Mouse (Mus musculus) CH12.LX (cell line): ENCODE measurements around the gene Eml3. TPM values are rescaled to one million over a fixed set of nuclear protein-coding genes. Genes with fewer than 3 reads are reported as not detected.
A peak's percentile ranks its signal among the peaks of the same experiment; 100 is the strongest.

Source experiments
- DNase-seq: peaks from one replicate; pipeline ENCODE4 v3.0.0-alpha.2; 2013; ENCODE audit errors: extremely low read depth
- H3K27ac ChIP-seq: 2 replicates; pipeline ENCODE4 v1.5.1; 2012; ENCODE audit warnings: low read depth, mild to moderate bottlenecking, control low read depth, moderate library complexity; ENCODE audit not compliant: insufficient read depth
- H3K27me3 ChIP-seq: replicated peaks from 2 replicates; pipeline ENCODE3; 2012; ENCODE audit warnings: inconsistent platforms
- H3K36me3 ChIP-seq, 2 experiments: replicated peaks in 1 of 2; 2 replicates each; pipeline versions ENCODE3 to v1.6.1; 2012; ENCODE audit warnings: inconsistent platforms in 1 of 2, low read length in 1 of 2, mild to moderate bottlenecking in 1 of 2, mixed read lengths in 1 of 2, moderate library complexity in 1 of 2; ENCODE audit not compliant: control insufficient read depth in 1 of 2, insufficient read depth in 1 of 2
- H3K4me1 ChIP-seq, 2 experiments: 2 replicates each; pipeline ENCODE4 v1.6.1; 2012; ENCODE audit warnings: inconsistent platforms in 1 of 2, moderate library complexity in 1 of 2; ENCODE audit not compliant: insufficient read depth in 2 of 2, control insufficient read depth in 1 of 2
- H3K4me2 ChIP-seq: 2 replicates; pipeline ENCODE4 v1.6.1; 2012; ENCODE audit warnings: low read depth, mild to moderate bottlenecking, control low read depth; ENCODE audit not compliant: poor library complexity, insufficient read depth, severe bottlenecking
- H3K4me3 ChIP-seq, 3 experiments: fragments of 150-350 bp in 1 of 3; sonication (generic) in 1 of 3; replicated peaks in 1 of 3; 2 replicates each; pipeline versions ENCODE3 to v1.5.1; 2011 to 2012; ENCODE audit warnings: low read depth in 2 of 3, low read length in 2 of 3, mild to moderate bottlenecking in 2 of 3, moderate library complexity in 2 of 3, control low read depth in 1 of 3, improper control_type of control experiment in 1 of 3, inconsistent platforms in 1 of 3, mixed read lengths in 1 of 3; ENCODE audit not compliant: poor library complexity in 1 of 3
- H3K79me2 ChIP-seq: replicated peaks from 2 replicates; pipeline ENCODE4 v1.6.1; 2012; ENCODE audit warnings: mild to moderate bottlenecking, moderate library complexity; ENCODE audit not compliant: control insufficient read depth, poor library complexity, insufficient read depth, severe bottlenecking; ENCODE audit errors: extremely low read depth
- H3K9ac ChIP-seq: 2 replicates; pipeline ENCODE4 v1.6.1; 2012; ENCODE audit warnings: low read depth, mild to moderate bottlenecking, control low read depth, moderate library complexity; ENCODE audit not compliant: insufficient read depth
- H3K9me3 ChIP-seq: replicated peaks from 2 replicates; pipeline ENCODE3; 2012; ENCODE audit warnings: low read length, inconsistent platforms, mixed read lengths
- BHLHE40 ChIP-seq: IDR thresholded peaks from 2 replicates; pipeline ENCODE4 v1.6.1; 2011; ENCODE audit warnings: mild to moderate bottlenecking, low read depth, low read length, improper control_type of control experiment
- CHD1 ChIP-seq: IDR thresholded peaks from 2 replicates; pipeline ENCODE4 v1.6.1; 2012; ENCODE audit warnings: low read depth, low read length, improper control_type of control experiment, inconsistent platforms
- CHD2 ChIP-seq: IDR thresholded peaks from 2 replicates; pipeline ENCODE4 v1.6.1; 2011; ENCODE audit warnings: low read length, improper control_type of control experiment
- CTCF ChIP-seq, 2 experiments: IDR thresholded peaks in 1 of 2; conservative IDR thresholded peaks in 1 of 2; 2 replicates each; pipeline ENCODE4 v1.5.1; 2011 to 2012; ENCODE audit warnings: low read depth in 2 of 2, low read length in 2 of 2, improper control_type of control experiment in 1 of 2, inconsistent platforms in 1 of 2, mild to moderate bottlenecking in 1 of 2, moderate library complexity in 1 of 2
- E2F4 ChIP-seq: IDR thresholded peaks from 2 replicates; pipeline ENCODE4 v1.6.1; 2011; ENCODE audit warnings: low read depth, low read length, improper control_type of control experiment; ENCODE audit not compliant: insufficient replicate concordance
- ELF1 ChIP-seq: IDR thresholded peaks from 2 replicates; pipeline ENCODE4 v1.6.1; 2014; ENCODE audit warnings: low read depth, mild to moderate bottlenecking, inconsistent platforms, low read length, improper control_type of control experiment
- EP300 ChIP-seq: IDR thresholded peaks from 2 replicates; pipeline ENCODE4 v1.6.1; 2011; ENCODE audit warnings: low read length, improper control_type of control experiment
- ETS1 ChIP-seq: conservative IDR thresholded peaks from 2 replicates; pipeline ENCODE4 v1.6.1; 2012; ENCODE audit warnings: low read depth, mild to moderate bottlenecking, inconsistent platforms, low read length, improper control_type of control experiment, moderate library complexity
- GABPA ChIP-seq: IDR thresholded peaks from 2 replicates; pipeline ENCODE4 v1.6.1; 2012; ENCODE audit warnings: low read depth, low read length, improper control_type of control experiment, inconsistent platforms; ENCODE audit not compliant: insufficient replicate concordance
- HCFC1 ChIP-seq: IDR thresholded peaks from 2 replicates; pipeline ENCODE4 v1.6.1; 2012; ENCODE audit warnings: low read depth, mild to moderate bottlenecking, inconsistent platforms, low read length, improper control_type of control experiment
- IRF4 ChIP-seq: IDR thresholded peaks from 2 replicates; pipeline ENCODE4 v1.6.1; 2014; ENCODE audit warnings: low read depth, mild to moderate bottlenecking, inconsistent platforms, low read length, improper control_type of control experiment
- JUN ChIP-seq: IDR thresholded peaks from 2 replicates; pipeline ENCODE4 v1.6.1; 2011; ENCODE audit warnings: low read depth, mild to moderate bottlenecking, low read length, improper control_type of control experiment, moderate library complexity; ENCODE audit not compliant: insufficient read depth
- JUND ChIP-seq: conservative IDR thresholded peaks from 2 replicates; pipeline ENCODE4 v1.6.1; 2011; ENCODE audit warnings: low read depth, low read length, improper control_type of control experiment
- KAT2A ChIP-seq: IDR thresholded peaks from 2 replicates; pipeline ENCODE4 v1.6.1; 2012; ENCODE audit warnings: low read length, improper control_type of control experiment, inconsistent platforms; ENCODE audit not compliant: insufficient replicate concordance
- MAFK ChIP-seq: IDR thresholded peaks from 2 replicates; pipeline ENCODE4 v1.6.1; 2011; ENCODE audit warnings: low read length, improper control_type of control experiment; ENCODE audit not compliant: insufficient replicate concordance
- MAX ChIP-seq: IDR thresholded peaks from 2 replicates; pipeline ENCODE4 v1.6.1; 2011; ENCODE audit warnings: low read length, improper control_type of control experiment
- MAZ ChIP-seq: IDR thresholded peaks from 2 replicates; pipeline ENCODE4 v1.6.1; 2012; ENCODE audit warnings: low read depth, mild to moderate bottlenecking, inconsistent platforms, low read length, improper control_type of control experiment, moderate library complexity
- MEF2A ChIP-seq: IDR thresholded peaks from 2 replicates; pipeline ENCODE4 v1.6.1; 2014; ENCODE audit warnings: low read depth, mild to moderate bottlenecking, inconsistent platforms, low read length, improper control_type of control experiment, borderline replicate concordance
- MXI1 ChIP-seq: IDR thresholded peaks from 2 replicates; pipeline ENCODE4 v1.6.1; 2011; ENCODE audit warnings: mild to moderate bottlenecking, low read depth, low read length, improper control_type of control experiment
- MYC ChIP-seq: IDR thresholded peaks from 2 replicates; pipeline ENCODE4 v1.6.1; 2011; ENCODE audit warnings: low read depth, mild to moderate bottlenecking, improper control_type of control experiment, low read length
- NELFE ChIP-seq: IDR thresholded peaks from 2 replicates; pipeline ENCODE4 v1.6.1; 2011; ENCODE audit warnings: low read depth, low read length, improper control_type of control experiment
- NRF1 ChIP-seq: IDR thresholded peaks from 2 replicates; pipeline ENCODE4 v1.6.1; 2014; ENCODE audit warnings: low read depth, mild to moderate bottlenecking, inconsistent platforms, low read length, improper control_type of control experiment, moderate library complexity
- PAX5 ChIP-seq: IDR thresholded peaks from 2 replicates; pipeline ENCODE4 v1.6.1; 2012; ENCODE audit warnings: low read length, inconsistent platforms, mixed read lengths
- POLR2A ChIP-seq: IDR thresholded peaks from 2 replicates; pipeline ENCODE4 v1.6.1; 2011; ENCODE audit warnings: low read depth, mild to moderate bottlenecking, improper control_type of control experiment, low read length
- POLR2AphosphoS2 ChIP-seq: IDR thresholded peaks from 2 replicates; pipeline ENCODE4 v1.6.1; 2011; ENCODE audit warnings: low read depth, low read length, improper control_type of control experiment
- RAD21 ChIP-seq: IDR thresholded peaks from 2 replicates; pipeline ENCODE4 v1.6.1; 2011; ENCODE audit warnings: low read depth, mild to moderate bottlenecking, low read length, improper control_type of control experiment, moderate library complexity
- RCOR1 ChIP-seq: conservative IDR thresholded peaks from 2 replicates; pipeline ENCODE4 v1.6.1; 2012; ENCODE audit warnings: low read depth, mild to moderate bottlenecking, inconsistent platforms, low read length, improper control_type of control experiment
- SIN3A ChIP-seq: IDR thresholded peaks from 2 replicates; pipeline ENCODE4 v1.6.1; 2012; ENCODE audit warnings: low read length, improper control_type of control experiment, inconsistent platforms
- SMC3 ChIP-seq: IDR thresholded peaks from 2 replicates; pipeline ENCODE4 v1.6.1; 2011; ENCODE audit warnings: low read depth, low read length, improper control_type of control experiment
- TBP ChIP-seq: conservative IDR thresholded peaks from 2 replicates; pipeline ENCODE4 v1.6.1; 2011; ENCODE audit warnings: low read depth, low read length, improper control_type of control experiment
- TCF12 ChIP-seq: IDR thresholded peaks from 2 replicates; pipeline ENCODE4 v1.6.1; 2014; ENCODE audit warnings: low read depth, mild to moderate bottlenecking, inconsistent platforms, low read length, improper control_type of control experiment
- UBTF ChIP-seq: IDR thresholded peaks from 2 replicates; pipeline ENCODE4 v1.6.1; 2012; ENCODE audit warnings: low read depth, mild to moderate bottlenecking, inconsistent platforms, low read length, improper control_type of control experiment, moderate library complexity
- USF1 ChIP-seq: IDR thresholded peaks from 2 replicates; pipeline ENCODE4 v1.6.1; 2014; ENCODE audit warnings: low read depth, mild to moderate bottlenecking, inconsistent platforms, low read length, improper control_type of control experiment
- USF2 ChIP-seq: conservative IDR thresholded peaks from 2 replicates; pipeline ENCODE4 v1.6.1; 2011; ENCODE audit warnings: low read depth, low read length, improper control_type of control experiment
- ZC3H11A ChIP-seq: IDR thresholded peaks from 2 replicates; pipeline ENCODE4 v1.6.1; 2012; ENCODE audit warnings: low read depth, mild to moderate bottlenecking, inconsistent platforms, low read length, improper control_type of control experiment
- ZKSCAN1 ChIP-seq: IDR thresholded peaks from 2 replicates; pipeline ENCODE4 v1.6.1; 2012; ENCODE audit warnings: low read depth, inconsistent platforms, low read length, improper control_type of control experiment, borderline replicate concordance
- ZMIZ1 ChIP-seq: IDR thresholded peaks from 2 replicates; pipeline ENCODE4 v1.6.1; 2012; ENCODE audit warnings: low read depth, mild to moderate bottlenecking, inconsistent platforms, low read length, improper control_type of control experiment
- ZNF384 ChIP-seq: IDR thresholded peaks from 2 replicates; pipeline ENCODE4 v1.6.1; 2012; ENCODE audit warnings: low read depth, low read length, improper control_type of control experiment, inconsistent platforms
- dilution Hi-C: fragments of 300-500 bp; cut with MboI; formaldehyde crosslinking; loops from 2 replicates; pipeline ENCODE4 v1.14.3; 2020; ENCODE audit warnings: low sequenced_read_pairs; ENCODE audit not compliant: extremely low pct_unique_long_range_greater_than_20kb, extremely low pct_ligation_motif_present
- in situ Hi-C: fragments of 300-500 bp; cut with MboI; formaldehyde crosslinking; loops from 3 replicates; pipeline ENCODE4 v1.14.3; 2019; ENCODE audit warnings: low sequenced_read_pairs, low pct_ligation_motif_present, low pct_unique_long_range_greater_than_20kb, mixed read lengths
- polyA plus RNA-seq: library from polyadenylated mRNA; unstranded; fragments of >175 nt; gene quantifications from 2 replicates; pipeline ENCODE4 v1.2.1, GENCODE M21; 2012; ENCODE audit warnings: low read depth; ENCODE audit not compliant: insufficient read length
- total RNA-seq, 2 experiments: library from RNA; depleted of rRNA; stranded (reverse); fragments of 300-350 nt in 1 of 2; fragments of >200 nt in 1 of 2; gene quantifications; 2 replicates each; pipeline ENCODE4 v1.2.3; 2012 to 2014

Eml3 gene
- total and polyA plus RNA-seq, 3 experiments: 18.7 to 37.3 (median 33.3) TPM

DNA sequence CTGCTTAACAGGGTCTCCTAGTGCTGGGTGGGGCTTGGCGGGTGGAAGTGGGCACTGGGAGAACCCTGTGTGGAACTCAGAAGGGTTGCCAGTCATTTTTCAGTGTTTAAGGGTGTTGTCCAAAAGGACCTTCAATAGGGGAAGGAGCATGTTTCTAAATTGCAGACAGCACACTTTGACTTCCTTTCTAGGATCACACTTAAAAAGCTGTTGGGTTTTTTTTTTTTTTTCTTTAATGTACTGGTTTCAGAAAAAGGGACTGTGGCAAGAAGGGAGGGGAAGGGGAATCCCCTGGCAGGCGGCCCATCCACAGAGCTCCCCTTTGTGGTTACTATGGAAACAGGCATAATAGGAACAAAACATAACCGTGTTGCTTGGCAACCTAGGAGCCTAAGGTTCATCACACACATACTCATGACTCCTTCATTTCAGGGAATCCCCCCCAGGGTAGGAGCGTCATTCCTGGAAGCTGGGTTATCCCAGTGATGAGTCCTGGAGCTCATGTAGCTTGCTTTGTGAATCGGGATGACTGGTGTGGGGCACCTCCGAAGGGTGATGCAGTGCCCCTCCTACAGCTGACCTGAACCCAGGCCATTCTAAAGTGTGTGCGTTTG lies 55.0 kb downstream of the Eml3 start:
- no peaks in the 10 kb centered on the region for H3K79me2 ChIP-seq
- H3K4me3 ChIP-seq: no peak overlapping the region
- H3K27ac ChIP-seq: peak overlapping the region; percentile 63; the same call in 1 of the 2 replicates
- DNase-seq: peak; percentile 98
- H3K36me3 ChIP-seq: peaks cover 12 to 29% of the 10 kb centered on the region in 2 experiments
- peaks cover 11% of the 10 kb centered on the region for H3K27me3 ChIP-seq
- no peaks in the 10 kb centered on the region for H3K9me3 ChIP-seq
- H3K9ac ChIP-seq: peak overlapping the region; percentile 23; the same call in 1 of the 2 replicates
- TF ChIP-seq ZNF384 (peak; percentile 98), ZKSCAN1 (no peak), JUND (peak; percentile 53), MAZ (peak; percentile 25; the same call in 1 of the 2 replicates), HCFC1 (peak; percentile 6; the same call in 1 of the 2 replicates), MXI1 (peak; percentile 96), UBTF (no peak), ELF1 (0 out of 2 replicates have a peak, but pooled peaks have one; percentile 28), USF1 (no peak), E2F4 (no peak), IRF4 (peak; percentile 36; the same call in 1 of the 2 replicates), KAT2A (no peak), TBP (no peak), NELFE (no peak), RCOR1 (peak; percentile 83; the same call in 1 of the 2 replicates), ZMIZ1 (0 out of 2 replicates have a peak, but pooled peaks have one; percentile 31), POLR2A (no peak), MEF2A (peak; percentile 59; the same call in 1 of the 2 replicates), BHLHE40 (peak; percentile 66), SIN3A (peak; percentile 91), TCF12 (peak; percentile 48; the same call in 1 of the 2 replicates), SMC3 (0 out of 2 replicates have a peak, but pooled peaks have one; percentile 16), JUN (peak; percentile 48; the same call in 1 of the 2 replicates), RAD21 (no peak; the same call in 1 of the 2 replicates), CHD1 (no peak), ETS1 (peak; percentile 63), USF2 (no peak), MAX (peak; percentile 23; the same call in 1 of the 2 replicates), EP300 (peak; percentile 80), CTCF (conservative IDR thresholded peaks at IDR 0.05 in 1 of 2, IDR thresholded peaks at IDR 0.05 in 1 of 2; ENCODE audit: low read depth in 2 of 2, low read length in 2 of 2) (no peak), GABPA (no peak), CHD2 (no peak), MYC (peak; percentile 10; the same call in 1 of the 2 replicates), NRF1 (no peak), ZC3H11A (no peak), POLR2AphosphoS2 (no peak), PAX5 (no peak), MAFK (no peak)
- H3K4me2 ChIP-seq: peak overlapping the region; percentile 88
- H3K4me1 ChIP-seq: peaks cover 31 to 77% of the 10 kb centered on the region in 2 experiments
- in situ Hi-C loops: no loop called here
- dilution Hi-C loops: no loop called here
